Mouse (Mus musculus) frontal cortex, postnatal 14 days (tissue): ENCODE results near the gene Zfp513.

Experiments
- DNase-seq, 2 experiments: peaks; one replicate each; pipeline ENCODE4 v3.0.0; 2022; ENCODE audit warnings: low spot score in 2 of 2

Zfp513 gene

DNA sequence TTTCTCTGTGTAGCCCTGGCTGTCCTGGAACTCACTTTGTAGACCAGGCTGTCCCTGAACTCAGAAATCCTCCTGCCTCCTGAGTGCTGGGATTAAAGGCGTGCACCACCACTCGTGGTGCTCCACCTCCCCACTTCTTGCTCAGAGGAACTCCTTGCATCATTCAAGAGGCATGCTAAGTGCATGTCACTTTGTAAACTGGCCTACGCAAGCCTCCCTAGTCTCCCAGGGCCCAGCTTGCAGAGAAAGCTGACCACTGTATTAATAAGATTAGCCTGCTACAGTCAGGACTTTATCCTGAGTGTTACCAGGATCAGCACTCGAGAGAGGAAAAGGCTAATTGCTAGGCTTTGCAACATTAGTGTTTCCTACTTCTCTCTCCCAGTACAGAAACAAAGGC is 33.5 kb downstream of the Zfp513 start:
- no peak for DNase-seq

DNA sequence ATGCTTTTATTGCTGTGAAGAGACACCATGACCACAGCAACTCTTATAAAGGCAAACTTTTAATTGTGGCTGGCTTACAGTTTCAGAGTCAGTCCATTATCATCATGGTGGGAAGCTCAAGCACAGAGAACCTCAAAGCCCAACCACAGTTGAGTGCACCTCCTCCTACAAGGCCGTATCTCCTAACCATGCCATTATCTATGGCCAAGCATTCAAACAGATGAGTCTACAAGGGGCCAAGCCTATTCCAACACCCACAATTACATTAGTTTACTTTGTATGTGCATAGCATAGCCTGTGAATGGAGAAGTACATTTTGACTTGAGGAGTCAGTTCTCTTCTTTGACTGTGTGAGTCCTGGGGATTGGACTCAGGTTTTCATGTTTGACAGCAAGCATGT is 37.2 kb downstream of the Zfp513 start:
- DNase-seq: no peak

DNA sequence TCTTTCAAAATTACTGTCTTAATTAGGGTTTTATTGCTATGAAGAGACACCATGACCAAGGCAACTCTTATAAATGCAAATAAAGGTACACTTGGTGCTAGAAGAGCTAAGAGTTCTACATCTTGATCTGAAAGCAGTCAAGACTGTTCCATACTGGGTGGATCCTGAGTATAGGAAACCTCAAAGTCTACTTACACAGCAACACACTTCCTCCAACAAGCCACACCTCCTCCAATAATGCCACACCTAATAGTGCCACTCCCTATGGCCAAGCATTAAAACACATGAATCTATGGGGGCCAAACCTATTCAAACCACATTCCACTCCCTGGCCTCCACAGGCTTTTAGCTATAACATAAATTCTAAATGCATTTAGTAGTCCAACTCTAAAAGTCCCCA is 39.6 kb downstream of the Zfp513 start:
- no peak for DNase-seq

DNA sequence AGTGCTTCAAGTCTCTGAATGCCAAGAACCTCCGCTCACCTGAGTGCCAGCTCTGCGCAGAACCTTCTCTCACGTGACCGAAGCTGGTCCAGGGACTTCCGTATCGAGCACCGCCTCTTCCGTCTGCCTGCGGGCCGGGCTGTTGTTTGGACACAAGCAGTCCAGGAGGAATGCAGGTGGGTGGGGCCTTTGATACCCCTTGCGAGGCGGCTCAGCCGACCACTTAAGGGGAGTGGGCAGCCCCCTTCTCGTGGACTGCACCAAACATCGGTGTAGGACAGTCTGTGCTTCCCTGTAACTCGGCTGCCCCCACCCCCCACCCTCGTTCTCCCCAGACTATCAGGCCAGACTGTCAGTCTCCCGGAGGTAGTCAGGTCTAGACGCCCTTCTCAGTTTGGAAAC is 48.0 kb downstream of the Zfp513 start, which contains the start of gene Mpv17:
Gene Mpv17, minus strand, starts transcription at position 100 of the 402 bp plus-strand sequence.
- peak; percentile 73 to 74 for DNase-seq

DNA sequence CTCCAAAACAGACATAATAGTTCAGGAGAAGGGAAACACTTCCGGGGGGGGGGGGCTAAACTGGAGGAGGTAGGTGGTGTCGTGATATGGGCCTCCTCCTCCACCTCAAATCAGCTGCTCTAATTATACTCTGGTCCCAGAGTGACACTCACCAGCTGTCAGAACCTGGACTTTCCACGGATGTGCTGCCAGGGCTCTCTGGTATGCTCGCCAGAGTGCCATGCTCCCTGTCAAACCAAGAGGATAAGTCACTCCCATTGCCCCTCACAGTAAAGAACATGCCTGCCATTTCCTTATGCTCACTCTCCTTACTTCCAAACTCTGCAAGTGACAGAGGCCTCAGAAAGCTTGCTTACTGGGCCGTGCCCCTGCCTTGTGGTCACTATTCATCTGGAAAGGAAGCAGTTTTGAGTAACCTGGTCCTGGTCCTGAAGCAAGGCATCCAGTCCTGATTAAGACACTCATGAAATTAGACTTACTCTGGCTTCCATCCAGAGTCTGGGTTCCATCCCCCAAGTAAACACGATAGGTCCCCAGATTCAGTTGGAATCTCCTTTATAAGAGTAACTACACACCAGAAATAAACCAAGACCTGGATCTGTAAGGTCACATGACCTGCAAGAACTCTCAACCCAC is 48.5 kb downstream of the Zfp513 start:
- DNase-seq: no peak

DNA sequence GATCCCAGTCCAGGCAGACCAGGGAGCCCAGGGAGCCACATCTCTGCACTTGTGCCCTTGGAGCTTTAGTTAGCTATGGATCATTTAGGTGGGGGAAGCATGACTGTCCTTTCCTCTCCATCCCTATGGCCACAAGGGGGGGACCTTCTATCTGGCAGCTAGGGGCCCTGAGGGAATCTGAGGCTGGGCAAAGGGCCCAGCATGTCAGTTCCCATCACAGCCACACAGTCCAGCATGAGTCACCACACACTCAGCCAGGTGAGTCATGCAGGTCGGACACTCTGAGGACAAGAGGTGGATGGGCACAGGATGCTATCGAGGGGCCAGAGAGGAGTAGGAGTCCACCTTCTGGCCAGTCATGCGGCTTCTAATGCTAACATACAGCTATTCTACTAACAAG is 50.4 kb downstream of the Zfp513 start:
- DNase-seq: no peak

DNA sequence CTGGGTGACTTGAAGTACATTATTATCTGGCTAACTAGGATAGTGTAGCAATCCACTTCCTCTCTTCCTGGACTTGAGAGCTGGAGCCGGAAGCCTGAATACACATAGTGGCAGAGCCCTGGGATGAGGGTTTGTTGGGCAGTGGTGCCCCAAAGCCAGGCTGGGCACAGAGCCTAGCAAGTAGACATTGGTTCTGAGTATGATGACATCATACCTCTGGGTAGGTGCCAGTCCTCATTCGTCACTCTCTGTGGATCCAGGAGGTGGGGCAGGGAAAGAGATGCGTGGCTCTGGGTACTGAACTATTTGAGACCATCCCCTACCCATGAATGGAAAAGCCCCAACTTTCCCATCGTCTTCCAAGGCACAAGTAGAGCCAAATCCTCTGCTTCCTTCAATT is 52.3 kb downstream of the Zfp513 start:
- DNase-seq: no peak
